Mouse (Mus musculus): ENCODE data around the gene Klhdc3.

DNA sequence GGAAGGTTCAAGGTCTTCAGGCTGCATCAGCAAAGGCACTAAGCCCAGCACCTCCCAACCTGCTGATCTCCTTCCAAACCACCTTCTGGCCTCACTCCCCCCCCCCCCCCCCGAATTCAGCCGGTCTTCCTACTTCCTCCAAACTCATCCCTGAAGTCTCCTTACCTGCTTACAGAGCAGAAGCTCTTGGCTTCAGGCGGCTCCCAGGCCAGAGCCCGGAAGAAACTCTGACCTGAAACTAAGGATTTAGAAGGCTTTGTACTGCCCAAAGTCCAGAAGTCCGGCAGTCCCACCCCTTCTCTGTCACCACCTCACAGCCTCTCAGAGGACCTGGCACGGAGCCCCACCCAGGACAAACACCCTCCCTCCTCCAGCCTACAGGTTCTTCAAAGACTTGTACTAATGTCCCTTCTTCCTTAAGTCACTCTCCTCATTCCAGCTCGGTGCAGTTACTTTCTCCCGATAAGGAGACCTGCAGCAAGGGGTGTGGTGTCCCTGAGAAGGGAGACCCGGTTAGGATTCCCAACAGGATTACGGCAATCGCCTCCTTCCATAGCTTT is 35.7 kb downstream of the Klhdc3 start:
- TF ChIP-seq CTCF (IDR thresholded peaks at IDR 0.05; ENCODE audit: low read depth) (no peak), EP300 (optimal IDR thresholded peaks at IDR 0.05) (no peak)

Measured in stomach, postnatal 0 days (tissue).